Mouse (Mus musculus) midbrain, postnatal 0 days (tissue): ENCODE results near the gene Lca5l. TPM values are rescaled to one million over a fixed set of nuclear protein-coding genes. Genes with fewer than 3 reads are reported as not detected.

Source experiments
- ATAC-seq: fragments of 200-750 bp; cut with Nextera tagmentation; 2 replicates; pipeline ENCODE4 v1.8.0; 2017; ENCODE audit warnings: moderate number of reproducible peaks, mild to moderate bottlenecking, moderate TSS enrichment, moderate library complexity; ENCODE audit not compliant: low FRiP score
- DNase-seq: peaks from one replicate; pipeline ENCODE4 v3.0.0-alpha.2; 2015; ENCODE audit warnings: low spot score
- H3K27ac ChIP-seq: fragments of 300-500 bp; sonication (generic); 2 replicates; pipeline ENCODE4 v1.5.1; 2014; ENCODE audit warnings: low read depth, mild to moderate bottlenecking, low read length, mixed read lengths
- H3K27me3 ChIP-seq: fragments of 300-500 bp; sonication (generic); 2 replicates; pipeline ENCODE4 v1.6.1; 2014; ENCODE audit warnings: low read length, control low read depth, mixed read lengths; ENCODE audit not compliant: insufficient read depth
- H3K36me3 ChIP-seq: fragments of 300-500 bp; sonication (generic); 2 replicates; pipeline ENCODE4 v1.6.1; 2014; ENCODE audit warnings: low read length, control low read depth, mixed read lengths; ENCODE audit not compliant: insufficient read depth
- H3K4me1 ChIP-seq: fragments of 300-500 bp; sonication (generic); 2 replicates; pipeline ENCODE4 v1.6.1; 2014; ENCODE audit warnings: mild to moderate bottlenecking, control low read depth, antibody characterized with exemption, low read length, mixed read lengths; ENCODE audit not compliant: insufficient read depth
- H3K4me2 ChIP-seq: fragments of 300-500 bp; sonication (generic); 2 replicates; pipeline ENCODE4 v1.6.1; 2014; ENCODE audit warnings: low read depth, mild to moderate bottlenecking, low read length, mixed read lengths; ENCODE audit not compliant: poor library complexity, severe bottlenecking
- H3K4me3 ChIP-seq: fragments of 300-500 bp; sonication (generic); 2 replicates; pipeline ENCODE4 v1.5.1; 2014; ENCODE audit warnings: low read depth, mild to moderate bottlenecking, low read length, moderate library complexity
- H3K9ac ChIP-seq: fragments of 300-500 bp; sonication (generic); replicated peaks from 2 replicates; pipeline ENCODE4 v1.6.1; 2014; ENCODE audit warnings: mild to moderate bottlenecking, low read length, moderate library complexity, mixed read lengths; ENCODE audit not compliant: poor library complexity, severe bottlenecking
- H3K9me3 ChIP-seq: fragments of 300-500 bp; sonication (generic); 2 replicates; pipeline ENCODE4 v1.6.1; 2016; ENCODE audit warnings: low read length, control low read depth
- CTCF ChIP-seq: IDR thresholded peaks from 2 replicates; pipeline ENCODE4 v1.5.1; 2016; ENCODE audit warnings: antibody characterized with exemption, mild to moderate bottlenecking
- WGBS: fragments of 180-500 bp; shearing (Covaris S2); extraction: QIAGEN DNeasy Blood & Tissue Kit; methylation state at CpG from one replicate; pipeline ENCODE4 v1.1.7; 2014; 5-methylcytosine and 5-hydroxymethylcytosine counted together
- polyA plus RNA-seq: library from polyadenylated mRNA; unstranded; fragments of >200 nt; fragmentation: Nextera tagmentation; extraction: Ambion mirVana; gene quantifications from 2 replicates; pipeline ENCODE4 v1.2.1, GENCODE M21; 2015
- total RNA-seq: library from RNA; depleted of rRNA; stranded (reverse); fragments of >200 nt; gene quantifications from 2 replicates; pipeline ENCODE4 v1.2.3, GENCODE M21; 2014; rRNA removed

The Lca5l gene
- total RNA-seq (2.7 and 3.0 TPM in 2 replicates), polyA plus RNA-seq (2.3 and 2.4 TPM in 2 replicates)

DNA sequence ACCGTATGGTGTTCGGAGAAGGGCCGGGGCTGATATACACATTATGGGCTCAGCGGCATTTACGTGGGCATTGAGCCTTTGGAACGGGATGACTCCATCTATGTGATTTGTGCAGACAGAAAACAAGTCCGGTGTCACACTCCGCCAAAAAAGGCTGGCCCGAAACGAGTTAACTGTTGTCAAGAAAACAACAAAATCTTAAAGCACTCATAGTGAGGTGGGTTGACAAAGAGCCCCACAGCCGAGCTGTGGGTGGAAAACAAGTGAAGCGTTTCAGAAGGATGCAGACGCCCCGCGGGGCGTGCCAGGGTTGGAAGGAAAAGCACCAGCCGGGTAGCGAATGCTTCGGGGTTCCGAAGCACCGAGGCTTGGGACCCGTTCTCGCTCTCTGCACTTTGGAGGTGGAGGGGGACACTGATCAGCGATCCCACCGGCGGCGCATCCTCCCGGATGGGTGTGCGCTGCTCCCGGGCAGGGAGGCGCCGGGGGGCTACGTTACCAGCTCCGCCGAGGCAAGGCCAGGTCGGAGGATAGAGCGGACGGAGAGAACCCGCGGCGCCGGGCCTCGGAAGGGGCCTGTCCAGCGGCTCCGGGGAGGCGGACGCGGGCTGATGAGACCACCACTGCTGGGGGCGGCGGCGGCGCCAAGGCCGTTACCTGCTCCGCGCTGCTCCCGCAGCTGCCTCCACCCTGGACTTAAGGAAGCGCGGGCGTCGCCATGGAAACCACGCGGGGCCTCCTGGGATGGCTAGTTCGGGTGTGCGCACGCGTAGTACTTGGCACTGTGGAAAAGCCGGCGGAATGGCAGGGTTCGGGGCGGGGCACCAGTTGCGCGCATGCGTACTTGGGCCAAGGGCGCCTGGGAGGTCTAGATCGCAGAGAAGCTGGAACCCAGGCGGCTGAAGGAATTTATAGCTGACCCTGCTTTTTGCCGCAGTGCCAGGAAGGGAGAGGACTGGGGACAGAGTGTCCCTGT lies at the start of gene Lca5l:
Gene Lca5l (minus strand): TSS at position 741 of the 976 bp plus-strand sequence.
- H3K4me2 ChIP-seq: peak within 1 kb of the TSS; percentile 80
- peak within 1 kb of the TSS; percentile 80 for H3K4me3 ChIP-seq
- H3K36me3 ChIP-seq: no peaks in the 10 kb centered on the region
- peak within 1 kb of the TSS; percentile 75 for H3K9ac ChIP-seq
- H3K27me3 ChIP-seq: no peaks in the 10 kb centered on the region
- no peaks in the 10 kb centered on the region for H3K9me3 ChIP-seq
- ATAC-seq: peak; percentile 98
- peak; percentile 99 for DNase-seq
- under 1% methylated on average over 76 of the region's 77 CpGs for WGBS
- TF ChIP-seq CTCF: no peak
- H3K4me1 ChIP-seq: 0 out of 2 replicates have a peak, but pooled peaks cover 4% of the 10 kb centered on the region
- peak within 1 kb of the TSS; percentile 86 for H3K27ac ChIP-seq

DNA sequence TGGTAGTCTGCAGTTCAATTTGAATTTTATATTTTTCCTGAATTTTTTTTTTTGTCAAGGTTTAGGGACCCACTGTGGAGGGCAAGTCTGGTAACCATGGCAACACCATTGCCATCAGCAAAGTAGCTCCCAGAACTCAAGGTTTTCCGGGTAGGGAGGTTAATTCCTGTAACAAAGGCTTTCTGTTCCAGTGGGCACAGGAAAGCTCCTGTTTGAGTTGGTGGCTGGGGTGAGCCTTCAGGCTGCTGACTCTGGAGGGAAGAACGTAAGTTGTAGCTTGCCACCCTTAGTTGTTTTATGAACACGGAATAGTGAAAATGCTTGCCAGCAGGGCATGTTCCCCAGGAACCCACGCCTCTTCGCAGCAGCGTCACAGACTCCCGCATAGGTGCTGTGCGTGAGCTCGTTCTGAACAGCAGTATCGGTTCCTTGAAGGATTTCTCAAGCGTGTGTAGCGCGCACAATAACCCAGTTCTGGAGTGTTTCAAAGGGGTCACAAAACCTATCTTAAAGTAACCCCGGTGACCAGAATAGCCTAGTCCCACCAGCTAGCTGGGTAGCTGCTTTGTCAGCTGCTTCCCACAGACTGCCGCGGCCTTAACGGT lies 43.4 kb upstream of the Lca5l start, which contains the start of gene B3galt5:
Gene B3galt5 (plus strand): TSS at position 436 of the 605 bp plus-strand sequence.
- Histone ChIP-seq H3K4me1 (0 out of 2 replicates have a peak, but pooled peaks cover 4% of the 10 kb centered on the region), H3K27ac (peak within 1 kb of the TSS; percentile 80), H3K4me3 (no peak within 1 kb of the TSS), H3K27me3 (no peaks in the 10 kb centered on the region), H3K4me2 (peak within 1 kb of the TSS; percentile 37), H3K36me3 (no peaks in the 10 kb centered on the region), H3K9ac (peak within 1 kb of the TSS; percentile 0; the same call in 1 of the 2 replicates), H3K9me3 (no peaks in the 10 kb centered on the region)
- DNase-seq: peak; percentile 60
- ATAC-seq: peak; percentile 68; the same call in 1 of the 2 replicates
- WGBS: 37% methylated on average over 17 of the region's 17 CpGs
- no peak for TF ChIP-seq CTCF

- H3K27me3 ChIP-seq: no peaks in the 10 kb centered on the region
- no peak overlapping the region for H3K4me2 ChIP-seq
- no peaks in the 10 kb centered on the region for H3K36me3 ChIP-seq
- H3K27ac ChIP-seq: no peak overlapping the region
- no peaks in the 10 kb centered on the region for H3K9me3 ChIP-seq
- ATAC-seq (no peak), DNase-seq (no peak)
- no peak overlapping the region for H3K4me3 ChIP-seq
- no peak for TF ChIP-seq CTCF
- H3K9ac ChIP-seq: no peak overlapping the region
- 90% methylated on average over 8 of the region's 8 CpGs for WGBS
- 0 out of 2 replicates have a peak, but pooled peaks cover 4% of the 10 kb centered on the region for H3K4me1 ChIP-seq
Measured at GRCm38 (mm10) chr16:96233996-96234395, 41.9 kb upstream of the Lca5l start.

GRCm38 (mm10) chr16:96231974-96232373 lies 39.9 kb upstream of the Lca5l start:
- Histone ChIP-seq H3K4me2 (no peak overlapping the region), H3K9me3 (no peaks in the 10 kb centered on the region), H3K4me1 (0 out of 2 replicates have a peak, but pooled peaks cover 4% of the 10 kb centered on the region), H3K27me3 (no peaks in the 10 kb centered on the region), H3K9ac (no peak overlapping the region), H3K36me3 (no peaks in the 10 kb centered on the region), H3K27ac (no peak overlapping the region), H3K4me3 (no peak overlapping the region)
- no peak for ATAC-seq
- no peak for DNase-seq
- TF ChIP-seq CTCF: no peak
- 90% methylated on average over 7 of the region's 8 CpGs for WGBS

DNA sequence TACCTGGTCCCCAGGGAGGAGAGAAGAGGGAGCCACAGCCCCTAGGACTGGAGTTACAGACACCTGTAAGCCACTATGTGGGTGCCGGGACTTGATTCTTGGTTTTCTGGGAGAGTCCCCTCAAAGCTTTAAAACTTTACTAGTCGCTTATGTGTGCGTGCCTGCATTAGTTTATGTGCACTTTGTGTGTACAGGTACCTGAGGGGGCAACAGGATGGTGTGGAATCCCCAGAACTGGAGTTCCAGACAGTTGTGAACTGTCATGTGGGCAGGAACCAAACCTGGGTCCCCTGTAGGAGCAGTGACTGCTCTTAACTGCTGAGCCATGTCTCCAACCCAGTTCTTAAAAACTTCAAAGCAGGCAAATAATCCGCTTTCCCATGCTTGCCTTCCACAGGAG lies 39.2 kb upstream of the Lca5l start:
- no peaks in the 10 kb centered on the region for H3K27me3 ChIP-seq
- TF ChIP-seq CTCF: no peak
- H3K4me1 ChIP-seq: 0 out of 2 replicates have a peak, but pooled peaks cover 4% of the 10 kb centered on the region
- 92% methylated on average over 4 of the region's 4 CpGs for WGBS
- no peak overlapping the region for H3K27ac ChIP-seq
- no peak overlapping the region for H3K9ac ChIP-seq
- H3K36me3 ChIP-seq: no peaks in the 10 kb centered on the region
- DNase-seq: no peak
- H3K4me3 ChIP-seq: no peak overlapping the region
- ATAC-seq: no peak
- H3K4me2 ChIP-seq: no peak overlapping the region
- no peaks in the 10 kb centered on the region for H3K9me3 ChIP-seq
